Comparison of ENCODE assay signal across 8 mouse cellular contexts in the genomic region with DNA sequence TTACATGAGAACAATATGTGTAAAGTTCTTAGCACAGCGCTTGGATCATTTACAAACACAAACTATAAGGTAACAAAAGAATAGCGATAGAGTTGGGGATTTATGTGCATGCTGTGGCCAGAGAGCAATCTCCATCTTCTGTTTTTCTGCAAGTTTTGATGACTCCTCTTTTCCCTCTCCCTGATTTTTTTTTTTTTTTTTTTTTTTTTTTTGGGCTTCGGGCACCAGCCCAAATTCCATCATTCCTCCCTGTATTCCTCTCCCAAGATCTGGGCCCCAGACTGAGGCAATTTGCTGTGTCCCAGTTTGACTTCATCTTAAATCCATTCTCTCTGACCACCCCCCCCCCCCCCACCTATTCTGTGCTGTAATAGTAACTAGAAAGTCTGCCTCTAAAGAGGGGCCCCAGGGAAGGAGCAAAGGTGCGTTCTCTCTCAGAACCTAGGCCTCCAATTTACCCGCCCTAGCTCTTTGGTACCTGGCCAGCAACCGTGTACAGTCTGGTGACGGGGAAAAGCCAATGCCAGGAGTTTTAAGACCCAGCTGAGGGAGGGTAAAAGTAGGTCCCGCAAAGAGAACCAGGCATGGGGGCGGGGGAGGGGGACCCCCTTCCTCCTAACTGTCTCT. TPM values are rescaled to one million over a fixed set of nuclear protein-coding genes. Genes with fewer than 3 reads are reported as not detected.
A peak's percentile ranks its signal among the peaks of the same experiment; 100 is the strongest.
DNase-seq lines count a peak whose midpoint lies in the region; ATAC-seq and TF ChIP-seq lines count a peak whose summit lies in the region.

No protein-coding gene starts in this region.

- no peak for ATAC-seq in neural tube, embryonic 11.5 days (ENCODE audit: insufficient read depth, low FRiP score, low TSS enrichment)
- ATAC-seq in limb, embryonic 14.5 days (ENCODE audit: low FRiP score, low read depth) = no peak
- peak; percentile 1; the same call in 1 of the 2 replicates for ATAC-seq in stomach, embryonic 15.5 days (ENCODE audit: insufficient read depth, low FRiP score, low read depth)

- H3K27me3 ChIP-seq in neural tube, embryonic 11.5 days (ENCODE audit: control insufficient read depth, insufficient read depth, low read length) = no peaks in the 10 kb centered on the region
- H3K27me3 ChIP-seq in limb, embryonic 14.5 days (ENCODE audit: control insufficient read depth, insufficient read depth, low read length) = no peaks in the 10 kb centered on the region
- no peaks in the 10 kb centered on the region for H3K27me3 ChIP-seq in stomach, embryonic 15.5 days (replicated peaks)

- H3K9ac ChIP-seq in neural tube, embryonic 11.5 days (ENCODE audit: low read length) = peak overlapping the region; percentile 53
- H3K9ac ChIP-seq in limb, embryonic 14.5 days (ENCODE audit: low read depth, low read length, severe bottlenecking) = peak overlapping the region; percentile 43; the same call in 1 of the 2 replicates
- peak overlapping the region; percentile 77; the same call in 1 of the 2 replicates for H3K9ac ChIP-seq in stomach, embryonic 15.5 days

- peaks cover 41% of the 10 kb centered on the region for H3K4me1 ChIP-seq in neural tube, embryonic 11.5 days (ENCODE audit: control insufficient read depth, insufficient read depth, low read length)
- H3K4me1 ChIP-seq in limb, embryonic 14.5 days (ENCODE audit: control insufficient read depth, insufficient read depth, low read length) = peaks cover 30% of the 10 kb centered on the region
- H3K4me1 ChIP-seq in stomach, embryonic 15.5 days = peaks cover 34% of the 10 kb centered on the region

- peak overlapping the region; percentile 68; the same call in 1 of the 2 replicates for H3K27ac ChIP-seq in neural tube, embryonic 11.5 days (ENCODE audit: low read depth, low read length)
- H3K27ac ChIP-seq in limb, embryonic 14.5 days (replicated peaks; ENCODE audit: low read depth, low read length) = peak overlapping the region; percentile 89
- peak overlapping the region; percentile 98 for H3K27ac ChIP-seq in stomach, embryonic 15.5 days

- peak overlapping the region; percentile 91 for H3K4me2 ChIP-seq in neural tube, embryonic 11.5 days (ENCODE audit: low read depth)
- H3K4me2 ChIP-seq in limb, embryonic 14.5 days (replicated peaks; ENCODE audit: low read depth, low read length, severe bottlenecking) = peak overlapping the region; percentile 60
- peak overlapping the region; percentile 91 for H3K4me2 ChIP-seq in stomach, embryonic 15.5 days

- WGBS in neural tube, embryonic 11.5 days = 15% methylated on average over 9 of the region's 9 CpGs
- WGBS in limb, embryonic 14.5 days = 6% methylated on average over 9 of the region's 9 CpGs
- 10% methylated on average over 9 of the region's 9 CpGs for WGBS in stomach, embryonic 15.5 days

- H3K36me3 ChIP-seq in neural tube, embryonic 11.5 days (ENCODE audit: control insufficient read depth, insufficient read depth, low read length) = no peaks in the 10 kb centered on the region; the same call in 1 of the 2 replicates
- peaks cover 26% of the 10 kb centered on the region for H3K36me3 ChIP-seq in limb, embryonic 14.5 days (ENCODE audit: control insufficient read depth, insufficient read depth, low read length)
- peaks cover 13% of the 10 kb centered on the region for H3K36me3 ChIP-seq in stomach, embryonic 15.5 days

- H3K9me3 ChIP-seq in neural tube, embryonic 11.5 days (ENCODE audit: control insufficient read depth, low read length) = no peaks in the 10 kb centered on the region
- H3K9me3 ChIP-seq in limb, embryonic 14.5 days (ENCODE audit: control insufficient read depth, low read length) = no peaks in the 10 kb centered on the region
- no peaks in the 10 kb centered on the region for H3K9me3 ChIP-seq in stomach, embryonic 15.5 days

- TF ChIP-seq POLR2A in limb, embryonic 14.5 days (IDR thresholded peaks at IDR 0.05; ENCODE audit: borderline replicate concordance, extremely low read depth, insufficient read depth, insufficient read length) = no peak

- H3K4me3 ChIP-seq in neural tube, embryonic 11.5 days (ENCODE audit: low read depth, low read length) = peak overlapping the region; percentile 25
- H3K4me3 ChIP-seq in limb, embryonic 14.5 days (replicated peaks; ENCODE audit: low read length) = peak overlapping the region; percentile 62
- H3K4me3 ChIP-seq in stomach, embryonic 15.5 days (replicated peaks) = peak overlapping the region; percentile 66

- DNase-seq in adrenal gland, postnatal 14 days = peak; percentile 20
- no peak for DNase-seq in adrenal gland, adult (ENCODE audit: inconsistent age in 2 of 2, low spot score in 1 of 2)
- DNase-seq in neural tube, embryonic 11.5 days (ENCODE audit: low spot score) = no peak
- no peak for DNase-seq in neural tube, embryonic 10.5 days (ENCODE audit: extremely low spot score, low spot score)
- no peak for DNase-seq in limb, embryonic 14.5 days (ENCODE audit: low spot score)
- no peak for DNase-seq in adrenal gland, postnatal 25 days
- DNase-seq in adrenal gland, postnatal 4 days (ENCODE audit: low spot score in 2 of 2) = no peak

RNA-seq across cellular contexts. Expression of a gene that starts 1.5 kb away (rescaled TPM):
- total RNA-seq in adrenal gland, postnatal 14 days (2021) = 116 and 118 TPM in 2 replicates
- 10.7 and 10.9 TPM in 2 replicates for polyA plus RNA-seq in neural tube, embryonic 11.5 days (2014; fragmentation: Nextera tagmentation; extraction: Ambion mirVana)
- 19.3 and 25.4 TPM in 2 replicates for polyA plus RNA-seq in limb, embryonic 14.5 days (2012; rRNA removed)
- 16.0 and 22.5 TPM in 2 replicates for polyA plus RNA-seq in limb, embryonic 14.5 days (2014; fragmentation: Nextera tagmentation; extraction: Ambion mirVana)
- polyA plus RNA-seq in stomach, embryonic 15.5 days (2015; fragmentation: Nextera tagmentation; extraction: Ambion mirVana) = 15.4 and 20.3 TPM in 2 replicates
- 66.5 and 84.7 TPM in 2 replicates for total RNA-seq in adrenal gland, postnatal 25 days (2021)
- 100 to 1,000 TPM in 1 of 2 experiments, 10 to 100 TPM in 1; 99.4 to 130 TPM for total RNA-seq in adrenal gland, postnatal 4 days (2021)

RNA-seq across cellular contexts. Expression of a gene that starts 8.2 kb away (rescaled TPM):
- 111 and 139 TPM in 2 replicates for total RNA-seq in adrenal gland, postnatal 14 days (2021)
- 112 TPM in 2 replicates for polyA plus RNA-seq in neural tube, embryonic 11.5 days (2014; fragmentation: Nextera tagmentation; extraction: Ambion mirVana)
- 199 and 224 TPM in 2 replicates for polyA plus RNA-seq in limb, embryonic 14.5 days (2012; rRNA removed)
- polyA plus RNA-seq in limb, embryonic 14.5 days (2014; fragmentation: Nextera tagmentation; extraction: Ambion mirVana) = 89.8 and 98.1 TPM in 2 replicates
- 68.5 and 84.6 TPM in 2 replicates for polyA plus RNA-seq in stomach, embryonic 15.5 days (2015; fragmentation: Nextera tagmentation; extraction: Ambion mirVana)
- total RNA-seq in adrenal gland, postnatal 25 days (2021) = 143 and 163 TPM in 2 replicates
- total RNA-seq in adrenal gland, postnatal 4 days (2021) = 100 to 1,000 TPM; 208 to 226 TPM

RNA-seq across cellular contexts. Expression of a gene that starts 23.7 kb away (rescaled TPM):
- total RNA-seq in adrenal gland, postnatal 14 days (2021) = 0.37 TPM in 1 of 2 replicates, not detected in the other
- polyA plus RNA-seq in neural tube, embryonic 11.5 days (2014; fragmentation: Nextera tagmentation; extraction: Ambion mirVana) = 0.33 TPM in 1 of 2 replicates, not detected in the other
- polyA plus RNA-seq in limb, embryonic 14.5 days (2012; rRNA removed) = 1.1 and 1.4 TPM in 2 replicates
- 0.30 and 0.77 TPM in 2 replicates for polyA plus RNA-seq in limb, embryonic 14.5 days (2014; fragmentation: Nextera tagmentation; extraction: Ambion mirVana)
- 0.76 and 1.0 TPM in 2 replicates for polyA plus RNA-seq in stomach, embryonic 15.5 days (2015; fragmentation: Nextera tagmentation; extraction: Ambion mirVana)
- not detected in 2 replicates for total RNA-seq in adrenal gland, postnatal 25 days (2021)
- under 1 TPM; 0.51 to 0.59 TPM for total RNA-seq in adrenal gland, postnatal 4 days (2021)

RNA-seq across cellular contexts. Expression of a gene that starts 25.9 kb away (rescaled TPM):
- total RNA-seq in adrenal gland, postnatal 14 days (2021) = 12.0 and 12.3 TPM in 2 replicates
- polyA plus RNA-seq in neural tube, embryonic 11.5 days (2014; fragmentation: Nextera tagmentation; extraction: Ambion mirVana) = 40.8 and 43.5 TPM in 2 replicates
- 47.8 and 71.0 TPM in 2 replicates for polyA plus RNA-seq in limb, embryonic 14.5 days (2012; rRNA removed)
- 54.4 and 55.2 TPM in 2 replicates for polyA plus RNA-seq in limb, embryonic 14.5 days (2014; fragmentation: Nextera tagmentation; extraction: Ambion mirVana)
- 49.6 and 55.0 TPM in 2 replicates for polyA plus RNA-seq in stomach, embryonic 15.5 days (2015; fragmentation: Nextera tagmentation; extraction: Ambion mirVana)
- total RNA-seq in adrenal gland, postnatal 25 days (2021) = 18.3 and 21.8 TPM in 2 replicates
- total RNA-seq in adrenal gland, postnatal 4 days (2021) = 10 to 100 TPM; 20.6 TPM

RNA-seq across cellular contexts. Expression of a gene that starts 25.9 kb away (rescaled TPM):
- total RNA-seq in adrenal gland, postnatal 14 days (2021) = 0.38 and 0.41 TPM in 2 replicates
- 0.24 TPM in 1 of 2 replicates, not detected in the other for polyA plus RNA-seq in neural tube, embryonic 11.5 days (2014; fragmentation: Nextera tagmentation; extraction: Ambion mirVana)
- polyA plus RNA-seq in limb, embryonic 14.5 days (2012; rRNA removed) = 1.1 and 1.4 TPM in 2 replicates
- 0.41 and 0.77 TPM in 2 replicates for polyA plus RNA-seq in limb, embryonic 14.5 days (2014; fragmentation: Nextera tagmentation; extraction: Ambion mirVana)
- polyA plus RNA-seq in stomach, embryonic 15.5 days (2015; fragmentation: Nextera tagmentation; extraction: Ambion mirVana) = 0.37 TPM in 2 replicates
- total RNA-seq in adrenal gland, postnatal 25 days (2021) = 1.2 and 1.6 TPM in 2 replicates
- total RNA-seq in adrenal gland, postnatal 4 days (2021) = 1 to 10 TPM; 1.3 to 1.4 TPM
